Mouse (Mus musculus): Measurements from ENCODE around the gene Bgn.

Gene Bgn

DNA sequence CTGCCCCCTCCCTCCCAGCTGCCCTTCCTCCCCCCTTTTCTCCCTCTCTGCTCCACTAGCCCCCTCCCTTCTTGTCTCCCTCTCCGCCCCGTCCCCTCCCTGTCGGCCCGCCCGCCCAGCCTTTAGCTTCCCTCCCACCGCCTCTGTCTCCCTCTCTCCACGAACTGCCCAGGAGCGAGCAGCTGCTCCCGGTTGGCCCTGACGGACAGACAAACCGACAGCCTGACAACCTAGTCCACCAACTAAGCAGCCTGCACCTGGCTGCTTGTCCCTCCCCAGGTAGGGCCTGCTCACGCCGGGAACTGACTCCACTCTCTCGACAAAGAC is at the start of gene Bgn:
TSS of gene Bgn (plus strand) at position 119 of the 327 bp plus-strand sequence.
- no peak for DNase-seq (ENCODE audit: low spot score)

DNA sequence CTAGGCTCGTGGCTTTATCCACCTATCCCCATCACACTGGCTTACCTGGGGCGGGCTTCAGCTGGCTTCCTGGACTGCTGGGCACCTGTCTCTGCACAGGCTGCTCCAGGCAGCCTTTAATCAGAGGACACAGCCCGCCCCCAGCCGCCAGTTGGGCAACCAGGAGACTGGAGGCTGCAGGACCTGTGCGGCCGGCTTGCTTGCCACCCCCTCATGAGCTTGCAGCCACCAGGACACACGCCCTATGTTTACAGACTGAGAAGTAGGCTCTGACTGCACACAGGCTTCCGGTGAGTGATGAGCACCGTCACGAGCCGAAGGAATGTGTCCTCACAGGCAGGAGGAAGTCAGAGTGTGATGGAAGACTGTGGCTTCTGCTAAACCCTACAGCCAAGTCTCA is 48.1 kb upstream of the Bgn start, which contains the start of gene Trex2:
TSS of gene Trex2 (minus strand) at position 93 of the 400 bp plus-strand sequence.
- no peak for DNase-seq (ENCODE audit: low spot score)

- DNase-seq (ENCODE audit: low spot score) = no peak
Observed at GRCm38 (mm10) chrX:73441428-73441827, 42.0 kb upstream of the Bgn start.

DNA sequence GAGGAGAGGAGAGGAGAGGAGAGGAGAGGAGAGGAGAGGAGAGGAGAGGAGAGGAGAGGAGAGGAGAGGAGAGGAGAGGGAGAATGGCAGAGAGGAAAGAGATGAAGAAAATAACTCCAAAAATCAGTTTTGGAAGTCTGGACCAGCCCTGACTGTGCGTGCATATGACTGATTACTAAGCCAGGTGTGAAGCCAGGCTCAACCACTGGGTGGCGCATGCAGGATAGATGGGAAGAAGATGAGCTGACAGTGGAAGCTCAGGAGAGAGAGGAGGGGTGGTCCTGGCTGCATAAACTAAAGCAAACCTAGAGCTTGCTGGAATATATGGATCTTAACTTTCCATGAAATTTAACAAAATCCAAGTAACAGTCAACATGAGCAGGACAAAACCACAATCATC is 31.5 kb upstream of the Bgn start:
- no peak for DNase-seq (ENCODE audit: low spot score)

- DNase-seq (ENCODE audit: low spot score) = peak; percentile 85
Observed at GRCm38 (mm10) chrX:73458877-73459392, 24.5 kb upstream of the Bgn start, which contains the start of gene Haus7. Haus7 (minus strand) TSS chrX:73459044.

DNA sequence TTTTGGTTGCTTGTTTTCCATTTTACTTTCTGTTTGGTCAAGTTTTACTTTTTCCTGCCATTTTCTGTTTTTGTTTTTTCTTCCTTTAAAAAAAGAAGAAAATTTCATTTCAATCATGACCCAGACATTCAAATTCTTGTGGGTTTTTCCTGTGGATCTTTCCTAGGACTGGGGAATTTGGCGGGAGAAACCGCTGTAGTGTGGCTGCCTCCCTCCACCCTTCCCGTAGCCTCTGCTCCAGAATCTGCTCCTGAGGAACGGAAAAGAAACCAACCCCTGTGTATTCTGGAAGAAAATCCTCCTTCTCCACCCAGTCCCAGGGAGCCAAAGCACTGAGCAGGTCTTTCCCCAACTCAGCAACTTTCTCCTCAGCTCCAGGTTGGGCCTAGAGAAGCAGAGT is 22.6 kb upstream of the Bgn start:
- DNase-seq (ENCODE audit: low spot score) = no peak

- DNase-seq (ENCODE audit: low spot score) = no peak
Observed at GRCm38 (mm10) chrX:73465483-73466186, 17.8 kb upstream of the Bgn start.

DNA sequence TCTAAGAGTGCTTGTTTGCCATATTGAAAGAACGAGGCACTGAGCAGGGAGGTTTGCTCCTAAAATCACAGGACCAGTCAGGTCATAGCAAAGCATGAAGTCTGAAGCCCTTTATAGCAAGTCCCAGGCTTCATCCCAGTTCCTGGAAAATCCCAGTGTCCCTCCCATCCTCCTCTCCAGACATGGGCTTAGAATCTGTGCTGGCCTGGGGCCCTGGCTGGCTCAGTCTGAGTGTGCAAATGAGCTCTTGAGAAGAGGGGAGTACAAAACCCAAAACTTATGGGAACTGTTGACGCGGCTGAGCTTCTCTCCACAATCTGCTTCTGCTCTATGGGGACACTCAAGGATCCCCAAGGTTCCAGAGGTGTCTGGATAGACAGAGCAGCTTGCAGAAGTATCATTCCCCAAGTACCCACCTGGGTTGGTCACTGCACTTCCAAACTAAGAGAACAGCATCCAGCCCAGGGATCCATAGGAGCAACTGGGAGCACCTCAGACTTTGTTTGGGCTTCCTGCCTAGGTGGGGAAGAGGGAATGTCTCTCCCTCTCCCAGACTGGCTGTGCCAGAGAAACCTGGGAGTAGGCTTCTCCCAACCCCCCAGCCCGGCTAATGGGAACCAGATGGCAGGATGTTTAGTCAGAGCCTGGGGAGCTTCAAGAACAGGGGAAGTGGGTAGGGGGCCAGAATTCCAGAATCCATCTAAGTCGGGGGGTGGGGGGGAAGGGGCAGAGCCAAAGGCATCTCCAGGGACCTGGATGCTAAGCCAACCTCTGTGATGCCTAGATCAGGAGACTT is 15.8 kb upstream of the Bgn start:
- DNase-seq (ENCODE audit: low spot score) = no peak

DNA sequence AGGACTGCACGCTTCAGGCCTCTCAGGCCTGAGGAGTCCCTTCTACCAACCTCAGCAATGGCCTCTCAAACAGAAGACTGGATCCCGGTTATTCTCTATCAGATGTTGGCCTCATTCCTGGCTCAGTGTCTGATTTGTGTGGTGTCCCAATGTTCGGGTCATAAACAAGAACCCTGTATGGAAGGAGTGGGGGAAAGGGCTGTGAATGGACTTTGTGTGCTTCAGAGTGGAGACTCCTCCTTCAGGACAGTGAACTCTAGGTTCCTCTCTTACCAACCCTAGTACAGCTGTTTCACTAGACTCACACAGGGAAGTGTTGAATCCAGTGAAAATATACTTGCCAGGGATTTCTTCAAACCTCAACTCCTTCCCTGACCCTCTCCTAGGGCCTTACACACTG is 15.1 kb upstream of the Bgn start:
- DNase-seq (ENCODE audit: low spot score) = no peak

DNA sequence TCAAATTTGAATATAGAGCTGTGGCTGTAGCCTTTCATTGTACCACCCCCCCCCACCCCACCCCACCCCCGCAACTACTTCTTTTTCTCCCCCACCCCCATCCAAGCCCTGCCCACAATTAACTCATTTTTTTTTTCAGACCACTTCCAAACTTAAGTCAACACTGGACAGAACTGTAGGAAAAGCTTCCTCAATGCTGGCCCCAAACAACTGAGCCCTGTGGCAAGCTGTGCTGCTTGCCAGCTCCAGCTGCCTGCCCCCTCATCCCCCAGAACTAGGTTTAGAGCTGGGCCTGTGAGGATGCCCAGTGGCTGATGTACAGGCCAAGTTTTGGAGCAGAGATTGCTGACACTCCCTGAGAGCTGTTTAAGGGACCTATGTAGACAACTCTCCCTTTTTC is 14.7 kb upstream of the Bgn start:
- DNase-seq (ENCODE audit: low spot score) = no peak

- DNase-seq (ENCODE audit: low spot score) = no peak
Observed at GRCm38 (mm10) chrX:73471764-73472163, 11.6 kb upstream of the Bgn start.

DNA sequence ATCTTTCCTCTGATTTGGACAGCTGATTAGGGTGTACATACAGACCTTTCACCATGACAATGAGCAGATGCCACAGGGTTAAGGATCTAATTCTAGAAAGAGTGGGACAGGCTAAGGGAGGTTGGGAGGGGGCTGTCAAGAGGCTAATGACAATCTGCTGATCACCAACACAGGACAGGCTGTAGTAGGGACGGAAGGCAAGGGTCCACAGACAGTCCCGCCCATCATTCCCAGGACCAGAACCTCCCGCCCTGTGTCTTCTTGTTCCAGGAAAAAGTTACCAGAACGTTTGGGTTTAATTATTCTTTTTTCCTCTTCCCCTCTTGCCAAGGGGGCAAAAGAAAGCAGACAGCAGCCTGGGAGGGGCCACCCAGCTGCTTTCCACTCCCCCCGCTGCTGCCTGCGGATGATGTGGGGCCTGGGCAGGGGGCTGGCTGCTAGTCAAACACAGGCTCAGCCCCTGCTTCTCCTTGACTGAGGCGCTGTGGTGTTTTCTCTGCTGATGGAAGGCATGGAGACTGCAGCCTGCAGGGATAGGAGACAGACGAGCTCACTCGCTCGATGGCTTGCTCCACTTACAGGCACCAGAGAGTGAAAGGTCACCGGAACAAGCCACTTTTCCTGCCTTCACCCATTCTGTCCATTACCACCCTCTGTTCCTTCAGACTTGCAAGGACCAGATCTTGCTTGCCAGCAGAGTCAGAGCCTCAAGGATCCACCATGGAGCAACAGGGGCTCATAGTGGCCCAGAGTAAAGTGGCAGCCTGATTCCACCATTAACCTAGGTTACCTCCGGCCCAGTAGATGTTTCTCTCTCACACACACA is 8.8 kb upstream of the Bgn start:
- DNase-seq (ENCODE audit: low spot score) = no peak

DNA sequence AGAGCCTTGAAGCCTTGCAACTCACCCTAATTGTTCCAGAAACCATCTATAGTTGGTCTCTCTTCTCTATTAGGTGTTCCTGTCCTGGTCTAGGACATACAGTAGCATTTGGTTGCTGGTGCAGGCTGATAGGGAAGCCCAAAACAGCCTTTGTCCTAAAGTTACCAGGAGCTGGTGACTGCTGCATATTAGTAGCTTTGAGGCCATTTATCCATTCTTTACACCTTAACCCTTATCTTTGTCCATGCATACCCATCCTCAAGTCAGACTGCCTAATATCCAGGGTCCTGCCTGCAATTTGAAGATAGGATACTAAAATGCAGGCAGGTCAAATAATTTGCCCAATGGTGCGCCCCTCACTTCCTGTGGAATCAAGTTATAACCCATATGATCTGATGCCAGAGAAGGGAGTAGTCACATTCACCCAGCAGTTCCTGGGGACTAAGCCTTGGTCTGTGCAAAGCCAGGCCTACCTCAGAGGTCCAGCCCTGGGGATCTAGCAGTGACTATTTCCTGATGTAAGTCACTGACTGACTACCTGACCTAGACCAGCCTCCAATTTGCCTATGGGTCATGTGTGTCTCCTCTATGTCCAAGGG is 7.6 kb upstream of the Bgn start:
- DNase-seq (ENCODE audit: low spot score) = no peak

- DNase-seq (ENCODE audit: low spot score) = no peak
Observed at GRCm38 (mm10) chrX:73476621-73477020, 6.8 kb upstream of the Bgn start.

DNA sequence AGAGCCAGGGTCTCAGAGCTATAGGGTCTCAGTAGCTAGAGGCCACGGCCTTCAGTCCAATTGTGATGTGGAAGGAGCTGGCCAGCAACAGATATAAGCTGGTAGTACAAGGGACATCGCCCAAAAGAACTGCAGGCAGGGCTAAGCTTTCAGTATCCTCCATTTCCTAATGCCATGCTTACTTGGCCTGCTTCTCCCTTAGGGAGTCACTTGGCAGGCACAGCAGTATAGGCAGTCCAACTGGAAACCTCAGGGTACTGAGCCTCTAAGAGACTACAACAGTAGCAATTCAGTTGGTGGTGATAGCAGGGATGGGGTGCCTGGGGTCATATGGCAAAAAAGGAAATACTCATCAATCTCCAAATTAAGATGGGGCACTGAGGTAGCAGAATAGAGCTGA is 5.9 kb upstream of the Bgn start:
- no peak for DNase-seq (ENCODE audit: low spot score)

- DNase-seq (ENCODE audit: low spot score) = no peak
Observed at GRCm38 (mm10) chrX:73479656-73480055, 3.7 kb upstream of the Bgn start.

- DNase-seq (ENCODE audit: low spot score) = no peak
Observed at GRCm38 (mm10) chrX:73480334-73480733, 3.1 kb upstream of the Bgn start.

DNA sequence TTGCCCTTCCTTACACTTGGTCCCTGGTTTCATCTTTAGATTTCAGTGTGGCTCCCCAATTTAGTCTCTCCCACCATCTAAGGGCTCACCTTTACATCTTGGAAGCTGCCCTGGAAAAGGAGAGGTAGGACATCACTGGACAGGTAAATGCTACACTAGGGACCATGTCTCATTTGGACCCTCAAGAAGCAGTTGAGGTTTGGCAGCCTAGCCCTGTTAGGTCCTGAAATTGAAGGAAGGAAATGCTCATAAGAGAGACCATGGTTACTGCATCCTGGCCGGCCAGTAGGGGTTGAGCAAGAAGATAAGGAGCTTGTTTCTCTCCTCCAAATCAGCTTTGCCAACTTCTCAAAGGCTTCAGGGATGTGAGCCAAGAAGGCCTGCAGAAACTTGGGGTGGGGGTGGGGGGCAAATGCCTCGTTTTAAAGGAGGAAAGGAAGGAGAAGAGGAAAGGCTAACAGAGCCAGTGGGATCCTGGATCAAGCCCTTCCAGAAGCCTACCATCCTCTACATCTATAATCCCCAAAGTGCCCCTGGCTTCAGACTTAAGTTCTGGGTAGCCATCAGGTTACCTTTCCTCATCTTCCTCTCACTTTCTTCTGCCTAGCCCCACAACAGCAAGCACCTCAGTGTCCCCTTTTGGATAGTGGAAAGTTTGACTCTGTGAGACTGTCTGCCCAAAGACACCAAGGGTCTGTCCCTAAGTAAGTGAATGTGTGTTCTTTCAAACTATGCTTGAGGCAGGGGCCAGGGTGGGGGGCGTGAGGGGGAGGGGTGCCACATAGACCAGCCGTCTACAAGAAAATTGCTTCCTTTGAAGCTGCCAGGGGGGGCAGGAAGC is 539 bp upstream of the Bgn start:
- no peak for DNase-seq (ENCODE audit: low spot score)

DNA sequence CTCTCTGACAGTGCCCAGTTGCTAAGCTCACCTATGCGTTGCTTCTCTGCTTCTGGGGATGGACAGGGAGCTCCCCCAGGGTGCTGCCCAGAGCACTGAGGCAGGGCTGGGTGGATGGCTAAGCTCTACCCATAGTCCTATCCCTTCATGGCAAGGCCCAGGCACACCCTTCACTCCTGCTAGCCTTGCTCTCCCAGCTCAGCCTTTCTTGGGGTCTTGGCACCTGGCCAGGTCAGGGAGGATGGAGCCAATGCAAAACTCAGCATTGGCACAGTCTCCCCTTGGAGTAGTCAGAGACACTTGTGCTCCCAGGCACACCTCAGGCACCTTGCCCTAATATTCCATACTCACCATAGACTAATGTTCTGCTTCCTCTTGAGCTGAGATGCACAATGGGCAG is 674 bp downstream of the Bgn start:
- no peak for DNase-seq (ENCODE audit: low spot score)

GRCm38 (mm10) chrX:73484870-73485269 is 1.5 kb downstream of the Bgn start:
- no peak for DNase-seq (ENCODE audit: low spot score)

DNA sequence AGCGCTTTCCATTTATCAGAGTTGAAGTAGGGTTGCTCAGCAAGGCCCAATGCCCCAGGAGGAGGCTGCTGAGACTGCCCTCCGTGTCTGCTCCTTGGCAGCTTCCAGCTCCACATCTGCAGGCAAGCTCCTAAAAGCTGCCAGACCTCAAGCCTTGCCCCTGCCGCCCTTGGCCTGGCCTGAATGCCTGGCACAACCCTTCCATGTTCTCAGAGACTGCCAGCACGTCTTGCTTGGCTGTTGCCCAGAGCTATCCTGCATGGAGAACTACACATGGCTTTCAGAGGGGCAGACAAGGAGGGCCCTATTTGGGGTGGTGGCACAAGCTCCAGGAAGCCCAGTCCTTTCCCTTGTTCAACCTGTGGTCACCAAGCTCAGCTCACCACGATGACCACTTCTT is 3.5 kb downstream of the Bgn start:
- no peak for DNase-seq (ENCODE audit: low spot score)
